Mouse (Mus musculus) mature B cell (primary cell): ENCODE measurements around the gene Btn2a2.

Experiments used
- in situ Hi-C: fragments of 300-500 bp; cut with MboI; formaldehyde crosslinking; loops from 2 replicates; pipeline ENCODE4 v1.14.3; 2019

Btn2a2 gene

DNA sequence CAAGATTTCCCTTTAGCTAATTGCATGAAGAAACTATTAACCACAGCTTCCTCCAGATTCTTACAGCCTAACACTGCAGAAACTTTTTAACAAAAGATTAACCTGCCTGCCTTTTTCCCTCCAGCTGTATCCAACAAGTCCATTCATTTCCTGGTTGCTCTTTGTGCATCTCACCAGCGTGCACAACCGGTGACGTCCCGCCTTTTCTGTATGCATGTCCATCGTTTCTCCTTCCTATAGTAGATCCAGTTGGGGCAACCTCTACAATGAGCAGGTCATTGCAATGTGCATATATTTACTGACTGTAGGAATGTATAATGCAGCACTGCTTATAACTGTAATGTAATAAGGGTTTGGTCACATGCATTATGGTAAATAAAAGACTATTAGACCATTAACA is 35.3 kb upstream of the Btn2a2 start:
- in situ Hi-C loops: loop anchor here (5.0 kb wide), 1 partner anchor 1482 kb away; the partner anchor contains the start of genes Hist1h2ag, Hist1h2bj and Hist1h4i

DNA sequence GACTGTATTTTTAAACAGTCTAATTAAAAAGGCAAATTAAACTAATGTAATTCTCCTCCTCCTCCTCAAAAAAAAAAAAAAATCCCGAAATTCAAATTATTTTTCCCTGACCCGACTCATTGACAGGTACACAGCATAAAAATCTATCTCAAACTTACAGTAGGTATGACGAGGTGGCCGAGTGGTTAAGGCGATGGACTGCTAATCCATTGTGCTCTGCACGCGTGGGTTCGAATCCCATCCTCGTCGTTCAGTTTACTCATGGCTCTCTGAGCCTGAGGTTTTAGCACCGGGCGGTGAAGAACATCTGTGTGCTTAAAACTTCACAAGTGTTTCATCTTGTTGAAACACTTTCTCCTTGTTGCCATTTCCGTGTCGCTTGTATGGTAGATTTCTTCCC is 33.0 kb upstream of the Btn2a2 start:
- in situ Hi-C loops: loop anchor here (5.0 kb wide), 1 partner anchor 1479 kb away; the partner anchor contains the start of genes Hist1h2ag, Hist1h2bj and Hist1h4i

DNA sequence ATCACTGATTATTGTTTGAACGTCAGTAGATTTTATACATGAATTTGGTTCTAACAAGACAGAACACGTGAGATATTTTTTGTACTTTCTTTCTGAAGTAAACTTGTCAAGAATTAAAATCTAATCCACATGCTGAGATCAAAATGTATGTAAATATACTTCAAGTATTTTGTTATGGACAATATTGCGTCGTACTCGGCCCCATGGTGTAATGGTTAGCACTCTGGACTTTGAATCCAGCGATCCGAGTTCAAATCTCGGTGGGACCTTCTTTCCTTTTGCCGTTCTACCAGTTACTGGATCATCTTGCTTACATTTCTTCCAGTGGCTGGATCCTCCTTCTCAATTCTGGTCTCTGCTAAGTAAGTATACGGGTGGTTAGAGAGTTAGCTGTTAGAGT is 30.8 kb upstream of the Btn2a2 start:
- in situ Hi-C loops: loop anchor here (5.0 to 10.0 kb wide), 2 partner anchors 87 to 1575 kb away; partner anchors contain the start of gene Zfp184

DNA sequence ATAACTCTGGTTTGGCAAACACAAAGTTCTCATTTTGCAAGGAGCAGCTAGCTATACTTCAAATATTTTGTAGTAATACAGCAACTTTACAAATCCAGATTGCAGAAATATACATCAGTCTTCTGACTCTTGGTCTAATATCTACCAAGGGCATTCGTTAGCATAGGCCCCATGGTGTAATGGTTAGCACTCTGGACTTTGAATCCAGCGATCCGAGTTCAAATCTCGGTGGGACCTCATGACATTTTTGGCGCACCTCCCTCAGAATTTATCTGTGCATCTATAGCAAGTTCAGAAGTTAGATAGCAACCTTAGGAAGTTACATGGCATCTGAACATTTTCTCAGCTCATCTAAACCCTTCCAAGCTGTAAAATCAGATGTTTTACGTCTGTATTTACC is 30.2 kb upstream of the Btn2a2 start:
- in situ Hi-C loops: loop anchor here (5.0 to 10.0 kb wide), 2 partner anchors 87 to 1574 kb away; partner anchors contain the start of gene Zfp184

DNA sequence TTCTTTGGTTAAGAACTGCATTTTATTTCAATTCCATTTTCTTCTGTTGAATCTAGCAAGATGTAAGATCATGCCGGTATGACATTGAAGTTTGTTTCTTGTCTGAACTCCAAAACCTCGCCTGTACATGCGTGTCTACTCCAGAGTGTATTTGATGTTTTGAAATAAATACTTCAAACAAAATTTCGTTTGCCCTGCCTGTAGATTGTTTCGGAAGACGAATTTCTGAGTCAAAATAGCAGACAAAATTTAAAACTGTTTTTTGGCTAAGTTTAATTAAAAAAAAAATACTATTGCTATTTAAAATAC is 29.6 kb upstream of the Btn2a2 start:
- in situ Hi-C loops: loop anchor here (5.0 to 10.0 kb wide), 2 partner anchors 86 to 1573 kb away; partner anchors contain the start of gene Zfp184

DNA sequence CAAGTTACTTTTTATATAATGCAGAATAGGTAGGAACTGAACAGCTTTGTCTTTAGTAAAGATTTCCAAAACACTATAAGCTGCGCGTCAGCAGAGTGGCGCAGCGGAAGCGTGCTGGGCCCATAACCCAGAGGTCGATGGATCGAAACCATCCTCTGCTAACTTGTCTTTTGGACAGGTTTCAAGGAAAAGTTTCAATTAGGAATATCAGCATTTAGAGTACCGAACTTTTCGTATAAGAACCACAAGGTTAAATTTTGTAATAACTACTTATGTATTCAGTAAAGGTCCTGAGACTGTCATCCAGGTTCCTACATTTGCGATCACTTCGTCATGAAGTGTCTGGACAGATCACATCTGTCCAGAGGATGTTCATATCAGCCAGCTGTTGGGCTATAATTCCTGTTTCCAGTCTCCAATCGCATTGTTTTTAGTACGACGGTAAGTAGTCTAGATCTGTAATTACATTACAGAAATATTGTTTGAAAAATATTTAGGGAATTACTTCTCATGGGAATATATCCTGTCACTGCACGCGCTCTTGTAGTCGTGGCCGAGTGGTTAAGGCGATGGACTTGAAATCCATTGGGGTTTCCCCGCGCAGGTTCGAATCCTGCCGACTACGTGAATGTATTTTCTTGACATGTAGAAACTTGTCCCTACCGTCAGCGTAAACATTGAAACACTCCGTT is 29.1 kb upstream of the Btn2a2 start:
- in situ Hi-C loops: loop anchor here (5.0 to 10.0 kb wide), 2 partner anchors 85 to 1573 kb away; partner anchors contain the start of gene Zfp184

DNA sequence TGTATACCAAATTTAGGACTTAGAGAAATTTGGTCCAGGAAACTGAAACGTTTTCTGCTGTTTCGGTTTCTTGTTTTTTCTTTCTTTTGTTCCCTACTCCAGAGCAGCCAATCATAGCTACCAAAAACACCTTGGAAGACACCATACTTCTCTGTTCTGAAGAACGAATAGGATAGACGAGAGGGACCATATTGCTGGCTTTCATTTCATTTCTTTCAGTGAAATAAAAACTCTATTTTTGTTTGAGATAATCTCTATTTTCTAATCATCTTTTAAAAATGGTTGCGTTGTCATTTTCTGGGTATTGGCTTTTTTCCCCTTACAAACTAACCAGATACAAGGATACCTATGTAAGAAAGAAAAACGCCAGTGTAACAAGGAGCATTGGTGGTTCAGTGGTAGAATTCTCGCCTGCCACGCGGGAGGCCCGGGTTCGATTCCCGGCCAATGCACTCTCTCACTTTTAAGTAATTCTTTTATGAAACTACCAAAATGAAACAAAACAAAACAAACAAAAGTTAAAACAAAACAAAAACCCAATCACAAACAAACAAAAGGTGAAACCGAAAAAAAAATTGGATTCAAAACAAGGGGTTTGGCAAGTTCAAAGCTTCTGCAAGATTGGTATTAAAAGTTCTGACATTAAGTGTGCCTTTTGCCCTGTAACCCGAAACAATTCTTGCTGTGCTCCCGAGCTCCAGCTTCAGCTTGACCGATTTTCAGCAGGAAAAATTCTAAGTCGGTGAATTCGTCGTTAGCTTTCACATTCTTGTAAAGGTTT is 28.4 kb upstream of the Btn2a2 start:
- in situ Hi-C loops: loop anchor here (5.0 to 10.0 kb wide), 2 partner anchors 85 to 1572 kb away; partner anchors contain the start of gene Zfp184

DNA sequence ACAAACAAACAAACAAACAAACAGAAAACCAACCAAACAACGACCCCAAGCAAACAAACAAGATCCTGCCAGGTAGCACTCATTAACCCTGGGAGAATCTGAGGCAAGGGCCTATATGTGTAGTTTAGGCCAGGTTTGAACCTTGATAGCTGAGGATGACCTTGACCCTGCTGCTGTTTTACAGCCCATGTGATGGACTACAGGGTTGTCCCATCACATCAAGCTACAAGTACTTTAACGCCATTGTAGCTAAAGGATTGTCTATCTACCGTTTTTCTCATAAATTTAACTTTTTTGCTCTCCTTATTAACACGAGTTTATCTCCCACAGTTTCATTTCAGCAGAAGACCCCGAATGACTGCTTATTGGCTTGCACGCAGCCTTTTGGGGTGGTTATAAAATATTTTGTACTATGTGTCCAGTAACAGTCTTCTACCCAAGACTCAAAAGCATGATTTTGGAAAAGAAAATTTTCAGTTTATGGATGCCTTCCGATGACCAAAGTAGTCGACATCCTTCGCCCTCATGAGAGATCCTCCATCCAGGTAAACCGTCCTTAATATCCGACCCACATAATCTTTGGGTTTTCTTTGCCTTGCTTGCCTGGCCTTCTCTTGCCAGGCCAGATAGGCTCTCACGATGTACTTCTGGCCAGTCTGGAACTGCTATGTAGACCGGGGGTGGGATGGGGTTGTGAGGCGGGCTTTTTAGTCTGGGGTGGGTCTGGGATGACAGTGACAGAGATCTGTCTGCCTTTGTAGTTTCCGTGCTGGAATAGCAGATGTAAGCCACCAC is 27.4 kb upstream of the Btn2a2 start:
- in situ Hi-C loops: loop anchor here (5.0 to 10.0 kb wide), 2 partner anchors 84 to 1571 kb away; partner anchors contain the start of gene Zfp184

DNA sequence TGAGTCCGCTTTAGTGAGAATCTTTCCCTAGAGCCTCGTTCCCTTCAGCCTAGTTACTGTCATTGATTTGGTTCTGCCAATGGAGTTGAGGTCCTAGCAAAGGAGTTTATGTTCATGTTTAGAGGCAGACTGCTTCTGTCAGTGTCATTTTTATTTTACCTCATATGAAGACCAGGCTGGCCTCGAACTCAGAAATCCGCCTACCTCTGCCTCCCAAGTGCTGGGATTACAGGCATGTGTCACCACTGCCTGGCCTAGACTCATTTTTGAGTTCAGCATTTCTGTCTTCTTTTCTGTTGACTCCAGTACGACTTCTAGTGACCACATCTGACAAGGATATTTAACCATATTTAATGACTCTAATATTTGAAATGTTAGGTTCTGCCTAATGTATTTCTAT is 26.6 kb upstream of the Btn2a2 start:
- in situ Hi-C loops: loop anchor here (5.0 to 10.0 kb wide), 2 partner anchors 83 to 1570 kb away; partner anchors contain the start of gene Zfp184

DNA sequence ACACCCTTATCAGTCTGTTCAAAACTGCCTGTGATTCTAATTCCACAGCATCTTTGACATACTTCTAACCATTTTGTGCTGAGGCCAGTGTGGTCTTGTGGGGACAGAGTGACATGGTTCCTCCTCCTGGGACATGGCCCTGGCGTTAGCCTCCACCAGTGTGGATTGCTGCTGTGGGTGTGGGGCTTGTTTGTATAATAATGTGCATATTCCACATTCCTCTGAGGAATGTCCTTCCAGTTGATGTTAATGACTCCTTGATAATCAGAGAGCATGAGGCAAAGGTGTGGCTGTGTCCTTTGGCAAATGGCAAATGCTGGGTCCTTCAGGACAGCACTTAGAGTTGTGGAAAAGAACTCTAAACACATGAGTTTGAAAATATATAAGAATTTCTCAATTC is 24.9 kb upstream of the Btn2a2 start:
- in situ Hi-C loops: loop anchor here (10.0 kb wide), 1 partner anchor 1569 kb away; the partner anchor contains the start of gene Zfp184

DNA sequence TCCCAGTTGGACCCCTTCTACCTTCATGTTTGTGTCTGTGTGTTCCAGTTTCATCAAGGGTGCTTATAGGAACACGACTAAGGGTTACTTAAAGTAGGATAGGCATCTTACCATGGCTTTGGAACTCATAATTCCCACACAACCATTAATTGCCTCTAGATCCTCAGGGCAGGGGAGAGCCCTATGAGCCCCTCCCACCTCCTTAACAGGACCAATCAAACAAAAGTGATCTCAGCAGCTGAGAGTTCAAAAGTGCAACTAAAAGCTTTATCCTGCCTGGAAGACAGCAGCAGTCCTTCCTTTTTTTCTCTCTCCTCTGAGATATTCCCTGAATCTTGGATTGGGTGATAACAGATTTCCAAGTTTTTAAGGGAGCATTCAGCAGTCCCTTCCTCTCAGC is 21.5 kb upstream of the Btn2a2 start:
- in situ Hi-C loops: loop anchor here (10.0 kb wide), 1 partner anchor 1565 kb away; the partner anchor contains the start of gene Zfp184

DNA sequence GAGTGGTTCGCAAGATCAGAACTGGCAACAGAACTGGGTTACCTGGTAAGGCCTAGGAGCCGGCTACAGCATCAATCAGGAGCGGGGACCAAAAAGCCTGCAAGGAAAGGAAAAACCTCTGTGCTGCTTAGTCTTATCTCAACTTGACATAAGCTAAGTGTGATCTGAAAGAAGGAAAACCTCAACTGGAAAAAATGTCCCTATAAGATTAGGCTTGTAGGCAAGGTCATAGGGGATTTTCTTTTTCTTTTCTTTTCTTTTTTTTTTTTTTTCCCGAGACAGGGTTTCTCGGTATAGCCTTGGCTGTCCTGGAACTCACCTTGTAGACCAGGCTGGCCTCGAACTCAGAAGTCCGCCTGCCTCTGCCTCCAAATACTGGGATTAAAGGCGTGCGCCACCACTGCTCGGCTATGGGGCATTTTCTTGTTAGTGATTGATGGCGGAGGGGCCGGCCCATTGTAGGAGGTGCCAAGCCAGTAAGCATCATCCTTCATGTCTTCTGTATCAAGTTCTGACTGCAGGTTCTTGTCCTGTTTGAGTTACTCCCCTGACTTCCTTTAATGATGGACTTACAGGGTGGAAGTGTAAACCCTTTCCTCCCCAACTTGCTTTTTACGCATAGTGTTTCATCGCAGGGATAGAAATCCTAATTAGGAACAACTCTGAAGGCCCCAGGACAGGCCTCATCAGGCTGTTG is 18.3 kb upstream of the Btn2a2 start:
- in situ Hi-C loops: no loop called here

DNA sequence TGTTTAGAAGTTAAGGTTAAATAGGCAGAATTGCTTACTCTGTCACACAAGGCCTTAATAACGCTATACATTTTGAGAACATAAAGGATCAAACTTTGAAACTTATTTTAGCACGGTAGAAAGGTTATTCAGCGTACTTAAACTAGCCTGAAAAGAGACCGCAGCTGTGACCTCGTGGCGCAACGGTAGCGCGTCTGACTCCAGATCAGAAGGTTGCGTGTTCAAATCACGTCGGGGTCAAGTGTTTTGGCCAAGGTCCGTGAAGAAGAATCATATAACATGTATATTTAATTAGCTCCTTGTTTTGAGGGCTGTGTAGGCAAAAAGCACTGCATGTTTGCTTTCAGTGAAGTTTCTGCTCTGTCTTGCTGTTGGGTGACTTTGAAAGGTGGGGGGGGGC is 17.7 kb upstream of the Btn2a2 start:
- in situ Hi-C loops: no loop called here

DNA sequence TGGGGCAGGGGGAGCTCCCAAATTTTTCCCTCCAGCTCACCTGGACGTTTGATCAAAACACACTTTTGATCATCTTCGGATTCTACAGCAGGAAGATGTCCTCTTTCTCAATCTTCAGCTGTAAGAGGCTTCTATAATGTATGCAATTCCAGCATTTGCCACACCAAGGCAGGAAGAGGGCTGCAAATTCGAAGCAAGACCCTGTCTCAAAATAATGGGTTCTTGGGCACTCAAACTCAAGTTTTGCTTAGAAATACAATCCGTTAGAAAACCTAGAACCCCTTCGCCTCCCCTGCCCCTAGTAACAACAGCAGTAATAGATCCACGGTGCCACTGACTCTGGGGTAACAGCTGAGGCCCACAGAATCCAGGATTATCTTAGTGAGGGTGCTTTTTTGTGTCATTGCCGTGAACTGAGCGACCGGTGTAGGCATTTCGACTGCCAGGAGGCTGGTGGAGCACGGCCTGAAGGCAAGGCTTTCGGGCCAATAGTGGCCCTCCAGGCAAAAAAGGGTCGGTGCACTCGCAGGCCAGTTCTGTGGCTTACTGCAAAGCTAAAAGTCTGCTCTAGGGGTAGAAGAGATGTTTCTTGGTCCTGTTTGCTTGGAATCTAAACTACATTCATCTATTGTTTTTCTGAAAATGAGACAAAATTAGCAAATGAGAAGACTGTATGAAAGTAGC is 17.1 kb upstream of the Btn2a2 start:
- in situ Hi-C loops: no loop called here

DNA sequence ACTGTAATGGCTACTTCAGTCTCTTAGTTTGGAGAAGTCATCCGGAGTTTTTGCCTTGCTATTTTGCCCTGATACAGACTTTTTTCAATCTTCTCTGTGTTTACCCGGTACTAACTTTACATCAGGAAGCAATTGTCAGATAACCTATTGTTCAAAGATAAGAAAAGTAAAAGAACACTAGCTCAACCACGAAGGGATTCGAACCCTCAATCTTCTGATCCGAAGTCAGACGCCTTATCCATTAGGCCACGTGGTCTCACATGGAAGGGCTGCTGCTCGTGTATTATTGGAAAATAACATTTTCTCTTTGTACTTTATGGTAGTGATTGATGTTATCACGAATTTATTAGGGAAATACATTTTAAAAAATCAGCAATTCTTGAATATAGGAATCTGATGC is 15.1 kb upstream of the Btn2a2 start:
- in situ Hi-C loops: no loop called here

DNA sequence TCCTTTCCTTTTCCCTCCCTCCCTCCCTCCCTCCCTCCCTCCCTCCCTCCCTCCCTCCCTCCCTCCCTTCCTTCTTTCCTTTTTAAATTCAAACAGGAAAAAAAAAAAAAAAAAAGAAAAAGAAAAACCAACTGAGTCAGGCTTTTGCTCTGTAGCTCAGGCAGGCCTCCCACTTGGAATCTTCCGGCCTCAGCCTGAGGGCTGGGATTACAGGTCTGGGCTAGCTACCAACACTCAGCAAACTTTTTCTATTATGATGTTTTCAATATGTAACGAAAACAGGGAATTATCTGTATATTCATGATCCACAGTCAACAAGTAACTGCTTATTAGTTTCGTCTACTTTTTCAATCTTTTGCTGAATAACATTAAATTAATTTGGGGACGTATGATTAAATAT is 14.3 kb upstream of the Btn2a2 start:
- in situ Hi-C loops: no loop called here

DNA sequence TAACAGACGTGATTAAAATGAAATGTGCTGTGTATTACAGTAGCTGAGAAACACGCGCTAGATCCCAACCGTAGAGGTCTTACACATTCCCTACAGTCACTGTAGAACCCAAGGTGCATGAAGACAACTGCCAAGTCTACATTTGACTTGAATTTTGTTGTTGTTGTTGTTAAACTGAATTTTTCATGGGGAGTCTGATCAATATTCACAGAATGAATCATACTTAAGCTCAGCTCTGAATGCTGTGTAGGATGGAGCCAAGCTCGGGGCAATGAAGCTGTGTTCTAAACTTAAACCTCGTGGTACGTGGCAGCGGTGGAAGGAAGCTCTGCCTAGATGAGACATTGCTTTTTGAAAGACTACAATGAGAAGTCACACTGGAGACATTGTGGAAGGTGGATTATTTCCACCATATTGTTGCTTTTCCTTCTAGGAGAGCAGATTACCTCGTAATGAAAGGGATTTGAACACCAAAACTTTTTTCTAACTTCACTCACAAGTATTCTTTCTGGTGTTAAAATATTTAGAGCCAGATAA is 13.4 kb upstream of the Btn2a2 start:
- in situ Hi-C loops: no loop called here

DNA sequence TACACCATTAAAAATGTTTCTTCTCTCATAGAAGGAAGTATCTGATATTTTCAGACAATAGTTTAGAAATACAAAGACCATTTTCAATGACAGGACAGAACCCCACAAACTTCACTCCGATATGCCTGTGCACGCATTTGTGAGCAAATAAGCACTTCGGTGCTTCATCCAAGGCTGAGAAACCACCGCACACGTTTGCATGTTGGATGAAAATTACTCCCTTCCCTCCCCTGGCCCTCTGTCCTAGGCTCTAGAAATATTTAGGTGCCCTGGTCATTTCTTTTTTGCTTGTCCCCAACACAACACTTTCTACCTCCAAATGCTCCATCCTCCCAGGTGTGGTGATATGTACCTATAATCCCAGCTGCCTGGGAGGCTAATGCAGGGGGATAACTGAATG is 12.9 kb upstream of the Btn2a2 start:
- in situ Hi-C loops: no loop called here

DNA sequence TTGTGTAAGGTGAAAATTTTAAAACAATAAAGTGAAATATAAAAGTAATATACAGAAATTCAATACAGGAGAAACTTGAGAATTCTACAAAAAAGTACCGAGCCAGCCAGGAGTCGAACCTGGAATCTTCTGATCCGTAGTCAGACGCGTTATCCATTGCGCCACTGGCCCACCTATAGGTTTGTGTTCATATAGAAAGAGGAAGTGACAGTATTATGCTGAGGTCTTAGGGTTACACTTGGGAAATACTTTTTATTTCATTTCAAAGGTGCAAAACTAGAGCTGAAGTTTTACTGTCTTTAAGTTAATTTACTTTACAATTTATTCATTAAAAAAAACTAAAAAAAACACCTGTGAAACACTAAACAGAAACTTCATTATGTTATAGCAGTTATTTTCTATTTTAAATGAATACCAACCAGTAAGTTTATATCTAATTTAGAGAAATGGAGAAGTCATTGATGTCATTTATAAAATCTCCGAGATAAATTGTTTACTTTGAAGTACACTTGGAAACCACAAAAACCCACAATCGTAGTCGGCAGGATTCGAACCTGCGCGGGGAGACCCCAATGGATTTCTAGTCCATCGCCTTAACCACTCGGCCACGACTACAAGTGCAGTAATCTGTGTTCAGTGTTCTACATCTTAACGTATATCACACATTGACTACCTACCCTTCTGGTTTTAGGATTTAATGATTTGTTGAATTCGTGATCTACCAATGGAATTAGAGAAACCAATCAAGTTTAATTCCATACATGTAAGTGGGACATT is 12.0 kb upstream of the Btn2a2 start:
- in situ Hi-C loops: no loop called here

DNA sequence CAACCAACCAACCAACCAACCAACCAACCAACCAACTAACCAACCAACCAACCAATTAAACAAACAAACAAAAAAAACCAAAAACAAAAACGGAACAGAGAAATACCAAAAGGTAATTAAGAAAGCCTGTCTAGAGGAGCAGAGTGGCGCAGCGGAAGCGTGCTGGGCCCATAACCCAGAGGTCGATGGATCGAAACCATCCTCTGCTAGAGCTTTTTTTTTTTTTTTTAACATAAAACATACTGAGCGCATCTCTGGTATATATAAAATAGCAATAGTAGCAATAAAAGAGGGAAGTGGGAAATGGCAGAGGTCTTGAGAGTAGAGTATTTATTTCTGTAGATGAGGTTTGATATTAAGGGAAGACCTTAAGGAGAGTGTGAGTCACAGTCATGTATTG is 11.3 kb upstream of the Btn2a2 start:
- in situ Hi-C loops: no loop called here
